Mouse (Mus musculus): Measurements from ENCODE around the gene Frmd6. TPM values are rescaled to one million over a fixed set of nuclear protein-coding genes. Genes with fewer than 3 reads are reported as not detected.

The Frmd6 gene
- polyA plus RNA-seq (2015; fragmentation: Nextera tagmentation; extraction: Ambion mirVana) = 12.5 and 16.6 TPM in 2 replicates

- Histone ChIP-seq H3K9me3 (ENCODE audit: control insufficient read depth, low read length) (no peaks in the 10 kb centered on the region), H3K36me3 (ENCODE audit: control insufficient read depth, insufficient read depth) (no peaks in the 10 kb centered on the region), H3K4me1 (replicated peaks; ENCODE audit: control insufficient read depth, insufficient read depth, low read length) (peaks cover 21% of the 10 kb centered on the region), H3K27ac (ENCODE audit: low read length) (peak within 1 kb of the TSS; percentile 94), H3K4me2 (ENCODE audit: low read length) (peak within 1 kb of the TSS; percentile 79), H3K4me3 (replicated peaks; ENCODE audit: low read length) (peak within 1 kb of the TSS; percentile 73), H3K9ac (replicated peaks; ENCODE audit: low read depth, low read length) (peak within 1 kb of the TSS; percentile 75), H3K27me3 (replicated peaks; ENCODE audit: control insufficient read depth, insufficient read depth, low read length) (no peaks in the 10 kb centered on the region)
- under 1% methylated on average over 71 of the region's 75 CpGs for WGBS
- ATAC-seq = peak; percentile 93
Measured at GRCm38 (mm10) chr12:70824729-70825650, at the start of gene Frmd6. TSS of gene Frmd6 (plus strand) at chr12:70825514.

GRCm38 (mm10) chr12:70775609-70776008, 49.7 kb upstream of the Frmd6 start:
- WGBS = 91% methylated on average over 8 of the region's 8 CpGs
- no peaks in the 10 kb centered on the region for H3K9me3 ChIP-seq (ENCODE audit: control insufficient read depth, low read length)
- no peaks in the 10 kb centered on the region for H3K27me3 ChIP-seq (replicated peaks; ENCODE audit: control insufficient read depth, insufficient read depth, low read length)
- peaks cover 13% of the 10 kb centered on the region for H3K4me1 ChIP-seq (replicated peaks; ENCODE audit: control insufficient read depth, insufficient read depth, low read length)
- no peak overlapping the region for H3K27ac ChIP-seq (ENCODE audit: low read length)
- H3K4me2 ChIP-seq (ENCODE audit: low read length) = no peak overlapping the region
- H3K4me3 ChIP-seq (replicated peaks; ENCODE audit: low read length) = no peak overlapping the region
- H3K9ac ChIP-seq (replicated peaks; ENCODE audit: low read depth, low read length) = no peak overlapping the region
- H3K36me3 ChIP-seq (ENCODE audit: control insufficient read depth, insufficient read depth) = no peaks in the 10 kb centered on the region
- ATAC-seq = no peak

GRCm38 (mm10) chr12:70776683-70777082, 48.6 kb upstream of the Frmd6 start:
- no peak overlapping the region for H3K27ac ChIP-seq (ENCODE audit: low read length)
- ATAC-seq = peak; percentile 47; the same call in 1 of the 2 replicates

GRCm38 (mm10) chr12:70777466-70777865, 47.8 kb upstream of the Frmd6 start:
- no peak overlapping the region for H3K27ac ChIP-seq (ENCODE audit: low read length)
- H3K9ac ChIP-seq (replicated peaks; ENCODE audit: low read depth, low read length) = no peak overlapping the region
- H3K4me2 ChIP-seq (ENCODE audit: low read length) = no peak overlapping the region
- H3K36me3 ChIP-seq (ENCODE audit: control insufficient read depth, insufficient read depth) = no peaks in the 10 kb centered on the region
- ATAC-seq = no peak
- H3K9me3 ChIP-seq (ENCODE audit: control insufficient read depth, low read length) = no peaks in the 10 kb centered on the region
- H3K4me1 ChIP-seq (replicated peaks; ENCODE audit: control insufficient read depth, insufficient read depth, low read length) = peaks cover 13% of the 10 kb centered on the region
- no peaks in the 10 kb centered on the region for H3K27me3 ChIP-seq (replicated peaks; ENCODE audit: control insufficient read depth, insufficient read depth, low read length)
- WGBS = 64% methylated on average over 5 of the region's 5 CpGs
- no peak overlapping the region for H3K4me3 ChIP-seq (replicated peaks; ENCODE audit: low read length)

More at GRCm38 (mm10) chr12:70776683-70777082, 48.6 kb upstream of the Frmd6 start:
- H3K27me3 ChIP-seq (replicated peaks; ENCODE audit: control insufficient read depth, insufficient read depth, low read length) = no peaks in the 10 kb centered on the region
- no peak overlapping the region for H3K9ac ChIP-seq (replicated peaks; ENCODE audit: low read depth, low read length)
- 66% methylated on average over 12 of the region's 12 CpGs for WGBS
- no peak overlapping the region for H3K4me2 ChIP-seq (ENCODE audit: low read length)
- peaks cover 13% of the 10 kb centered on the region for H3K4me1 ChIP-seq (replicated peaks; ENCODE audit: control insufficient read depth, insufficient read depth, low read length)
- H3K4me3 ChIP-seq (replicated peaks; ENCODE audit: low read length) = no peak overlapping the region
- no peaks in the 10 kb centered on the region for H3K9me3 ChIP-seq (ENCODE audit: control insufficient read depth, low read length)
- H3K36me3 ChIP-seq (ENCODE audit: control insufficient read depth, insufficient read depth) = no peaks in the 10 kb centered on the region

GRCm38 (mm10) chr12:70777866-70778265, 47.4 kb upstream of the Frmd6 start:
- Histone ChIP-seq H3K27me3 (replicated peaks; ENCODE audit: control insufficient read depth, insufficient read depth, low read length) (no peaks in the 10 kb centered on the region), H3K4me3 (replicated peaks; ENCODE audit: low read length) (no peak overlapping the region), H3K27ac (ENCODE audit: low read length) (0 out of 2 replicates have a peak overlapping the region, but pooled peaks have one; percentile 23), H3K9ac (replicated peaks; ENCODE audit: low read depth, low read length) (no peak overlapping the region), H3K4me1 (replicated peaks; ENCODE audit: control insufficient read depth, insufficient read depth, low read length) (peaks cover 13% of the 10 kb centered on the region), H3K9me3 (ENCODE audit: control insufficient read depth, low read length) (no peaks in the 10 kb centered on the region), H3K36me3 (ENCODE audit: control insufficient read depth, insufficient read depth) (no peaks in the 10 kb centered on the region), H3K4me2 (ENCODE audit: low read length) (no peak overlapping the region)
- no peak for ATAC-seq

GRCm38 (mm10) chr12:70778271-70778670, 47.0 kb upstream of the Frmd6 start:
- no peaks in the 10 kb centered on the region for H3K36me3 ChIP-seq (ENCODE audit: control insufficient read depth, insufficient read depth)
- no peak overlapping the region for H3K4me3 ChIP-seq (replicated peaks; ENCODE audit: low read length)
- ATAC-seq = no peak
- 59% methylated on average over 2 of the region's 2 CpGs for WGBS
- H3K27me3 ChIP-seq (replicated peaks; ENCODE audit: control insufficient read depth, insufficient read depth, low read length) = no peaks in the 10 kb centered on the region
- H3K4me2 ChIP-seq (ENCODE audit: low read length) = no peak overlapping the region
- peak overlapping the region; percentile 23; the same call in 1 of the 2 replicates for H3K27ac ChIP-seq (ENCODE audit: low read length)
- peaks cover 13% of the 10 kb centered on the region for H3K4me1 ChIP-seq (replicated peaks; ENCODE audit: control insufficient read depth, insufficient read depth, low read length)
- H3K9ac ChIP-seq (replicated peaks; ENCODE audit: low read depth, low read length) = no peak overlapping the region
- no peaks in the 10 kb centered on the region for H3K9me3 ChIP-seq (ENCODE audit: control insufficient read depth, low read length)

GRCm38 (mm10) chr12:70778724-70779123, 46.6 kb upstream of the Frmd6 start:
- no peaks in the 10 kb centered on the region for H3K27me3 ChIP-seq (replicated peaks; ENCODE audit: control insufficient read depth, insufficient read depth, low read length)
- ATAC-seq = no peak

GRCm38 (mm10) chr12:70783049-70783448, 42.3 kb upstream of the Frmd6 start:
- 35% methylated on average over 9 of the region's 9 CpGs for WGBS
- no peak overlapping the region for H3K9ac ChIP-seq (replicated peaks; ENCODE audit: low read depth, low read length)
- peaks cover 11% of the 10 kb centered on the region for H3K4me1 ChIP-seq (replicated peaks; ENCODE audit: control insufficient read depth, insufficient read depth, low read length)
- no peak overlapping the region for H3K27ac ChIP-seq (ENCODE audit: low read length)
- no peak overlapping the region for H3K4me3 ChIP-seq (replicated peaks; ENCODE audit: low read length)
- H3K27me3 ChIP-seq (replicated peaks; ENCODE audit: control insufficient read depth, insufficient read depth, low read length) = no peaks in the 10 kb centered on the region
- no peaks in the 10 kb centered on the region for H3K36me3 ChIP-seq (ENCODE audit: control insufficient read depth, insufficient read depth)
- H3K9me3 ChIP-seq (ENCODE audit: control insufficient read depth, low read length) = no peaks in the 10 kb centered on the region
- H3K4me2 ChIP-seq (ENCODE audit: low read length) = no peak overlapping the region
- no peak for ATAC-seq

More at GRCm38 (mm10) chr12:70778724-70779123, 46.6 kb upstream of the Frmd6 start:
- Histone ChIP-seq H3K4me1 (replicated peaks; ENCODE audit: control insufficient read depth, insufficient read depth, low read length) (peaks cover 17% of the 10 kb centered on the region), H3K4me2 (ENCODE audit: low read length) (no peak overlapping the region), H3K27ac (ENCODE audit: low read length) (no peak overlapping the region), H3K4me3 (replicated peaks; ENCODE audit: low read length) (no peak overlapping the region), H3K9ac (replicated peaks; ENCODE audit: low read depth, low read length) (no peak overlapping the region), H3K9me3 (ENCODE audit: control insufficient read depth, low read length) (no peaks in the 10 kb centered on the region), H3K36me3 (ENCODE audit: control insufficient read depth, insufficient read depth) (no peaks in the 10 kb centered on the region)
- 67% methylated on average over 3 of the region's 3 CpGs for WGBS

GRCm38 (mm10) chr12:70783475-70784239, 41.7 kb upstream of the Frmd6 start:
- H3K4me3 ChIP-seq (replicated peaks; ENCODE audit: low read length) = no peak overlapping the region
- H3K9ac ChIP-seq (replicated peaks; ENCODE audit: low read depth, low read length) = no peak overlapping the region
- H3K36me3 ChIP-seq (ENCODE audit: control insufficient read depth, insufficient read depth) = no peaks in the 10 kb centered on the region
- WGBS = 22% methylated on average over 22 of the region's 22 CpGs
- H3K27ac ChIP-seq (ENCODE audit: low read length) = no peak overlapping the region
- H3K4me1 ChIP-seq (replicated peaks; ENCODE audit: control insufficient read depth, insufficient read depth, low read length) = 0 out of 2 replicates have a peak, but pooled peaks cover 7% of the 10 kb centered on the region
- H3K4me2 ChIP-seq (ENCODE audit: low read length) = peak overlapping the region; percentile 33
- no peaks in the 10 kb centered on the region for H3K27me3 ChIP-seq (replicated peaks; ENCODE audit: control insufficient read depth, insufficient read depth, low read length)
- no peaks in the 10 kb centered on the region for H3K9me3 ChIP-seq (ENCODE audit: control insufficient read depth, low read length)
- peak; percentile 50; the same call in 1 of the 2 replicates for ATAC-seq

All from forebrain, embryonic 16.5 days (tissue).